Mouse (Mus musculus) telencephalon, adult 2 months (tissue): ENCODE results near the gene Rere.

Experiments
- DNase-seq: peaks from one replicate; pipeline ENCODE4 v3.0.0-alpha.2; 2011; ENCODE audit warnings: low read depth, low spot score

The Rere gene

GRCm38 (mm10) chr4:150346651-150347386 is 65.4 kb downstream of the Rere start:
- DNase-seq: no peak

- no peak for DNase-seq
Observed at GRCm38 (mm10) chr4:150347387-150347672, 65.9 kb downstream of the Rere start.

- no peak for DNase-seq
Observed at GRCm38 (mm10) chr4:150349680-150350101, 68.2 kb downstream of the Rere start.

GRCm38 (mm10) chr4:150351419-150352075 is 70.1 kb downstream of the Rere start:
- DNase-seq: no peak

- no peak for DNase-seq
Observed at GRCm38 (mm10) chr4:150352736-150353135, 71.3 kb downstream of the Rere start.

- DNase-seq: no peak
Observed at GRCm38 (mm10) chr4:150353376-150353900, 72.0 kb downstream of the Rere start.

- DNase-seq: no peak
Observed at GRCm38 (mm10) chr4:150355801-150356200, 74.4 kb downstream of the Rere start.

- DNase-seq: no peak
Observed at GRCm38 (mm10) chr4:150361986-150362691, 80.7 kb downstream of the Rere start.

- DNase-seq: no peak
Observed at GRCm38 (mm10) chr4:150362858-150363257, 81.4 kb downstream of the Rere start.

GRCm38 (mm10) chr4:150364786-150365185 is 83.3 kb downstream of the Rere start:
- DNase-seq: no peak

- no peak for DNase-seq
Observed at GRCm38 (mm10) chr4:150366510-150367208, 85.2 kb downstream of the Rere start.

- DNase-seq: no peak
Observed at GRCm38 (mm10) chr4:150371580-150372380, 90.3 kb downstream of the Rere start.

GRCm38 (mm10) chr4:150372631-150373041 is 91.2 kb downstream of the Rere start:
- DNase-seq: no peak

- no peak for DNase-seq
Observed at GRCm38 (mm10) chr4:150373111-150374109, 92.0 kb downstream of the Rere start.

- no peak for DNase-seq
Observed at GRCm38 (mm10) chr4:150374651-150375447, 93.4 kb downstream of the Rere start.

- no peak for DNase-seq
Observed at GRCm38 (mm10) chr4:150375448-150375935, 94.0 kb downstream of the Rere start.

- no peak for DNase-seq
Observed at GRCm38 (mm10) chr4:150379313-150379712, 97.9 kb downstream of the Rere start.

GRCm38 (mm10) chr4:150379772-150380171 is 98.3 kb downstream of the Rere start:
- DNase-seq: no peak

GRCm38 (mm10) chr4:150380273-150380672 is 98.8 kb downstream of the Rere start:
- DNase-seq: no peak
